Mouse (Mus musculus) heart, postnatal 0 days (tissue): ENCODE results near the gene St3gal4. TPM values are rescaled to one million over a fixed set of nuclear protein-coding genes. Genes with fewer than 3 reads are reported as not detected.

Experiments used
- ATAC-seq: fragments of 200-750 bp; cut with Nextera tagmentation; 2 replicates; pipeline ENCODE4 v1.8.0; 2017; ENCODE audit warnings: low read depth, moderate number of reproducible peaks, moderate library complexity; ENCODE audit not compliant: insufficient read depth
- DNase-seq: peaks from one replicate; pipeline ENCODE4 v3.0.0-alpha.2; 2016; ENCODE audit warnings: low spot score
- H3K27ac ChIP-seq: fragments of 300-500 bp; sonication (generic); 2 replicates; pipeline ENCODE4 v1.5.1; 2014; ENCODE audit warnings: low read depth, mild to moderate bottlenecking
- H3K27me3 ChIP-seq: fragments of 300-500 bp; sonication (generic); 2 replicates; pipeline ENCODE4 v1.6.1; 2014; ENCODE audit warnings: low read length, mixed read lengths; ENCODE audit not compliant: control insufficient read depth, insufficient read depth
- H3K36me3 ChIP-seq: fragments of 300-500 bp; sonication (generic); replicated peaks from 2 replicates; pipeline ENCODE4 v1.6.1; 2014; ENCODE audit warnings: low read length, mixed read lengths; ENCODE audit not compliant: control insufficient read depth, insufficient read depth
- H3K4me1 ChIP-seq: fragments of 300-500 bp; sonication (generic); 2 replicates; pipeline ENCODE4 v1.6.1; 2014; ENCODE audit warnings: antibody characterized with exemption; ENCODE audit not compliant: control insufficient read depth, insufficient read depth
- H3K4me2 ChIP-seq: fragments of 300-500 bp; sonication (generic); 2 replicates; pipeline ENCODE4 v1.6.1; 2014; ENCODE audit warnings: low read depth, mild to moderate bottlenecking, low read length, moderate library complexity
- H3K4me3 ChIP-seq: fragments of 300-500 bp; sonication (generic); 2 replicates; pipeline ENCODE4 v1.5.1; 2014; ENCODE audit warnings: low read depth, low read length
- H3K9ac ChIP-seq: fragments of 300-500 bp; sonication (generic); replicated peaks from 2 replicates; pipeline ENCODE4 v1.6.1; 2014; ENCODE audit warnings: low read depth, low read length, mixed read lengths
- H3K9me3 ChIP-seq: fragments of 300-500 bp; sonication (generic); replicated peaks from 2 replicates; pipeline ENCODE4 v1.6.1; 2016; ENCODE audit warnings: low read length; ENCODE audit not compliant: control insufficient read depth
- CTCF ChIP-seq: IDR thresholded peaks from 2 replicates; pipeline ENCODE4 v1.5.1; 2016; ENCODE audit warnings: antibody characterized with exemption, control low read depth, low read depth
- EP300 ChIP-seq: IDR thresholded peaks from 2 replicates; pipeline ENCODE4 v1.6.1; 2016; ENCODE audit warnings: antibody characterized with exemption, low read depth
- WGBS: fragments of 180-500 bp; shearing (Covaris S2); extraction: QIAGEN DNeasy Blood & Tissue Kit; methylation state at CpG from one replicate; pipeline ENCODE4 v1.1.7; 2014; 5-methylcytosine and 5-hydroxymethylcytosine counted together
- polyA plus RNA-seq: library from polyadenylated mRNA; unstranded; fragments of >200 nt; fragmentation: Nextera tagmentation; extraction: Ambion mirVana; gene quantifications from 2 replicates; pipeline ENCODE4 v1.2.1, GENCODE M21; 2015
- total RNA-seq: library from RNA; depleted of rRNA; stranded (reverse); fragments of >200 nt; gene quantifications from 2 replicates; pipeline ENCODE4 v1.2.3, GENCODE M21; 2014; ENCODE audit warnings: low replicate concordance

The St3gal4 gene
- total and polyA plus RNA-seq, 2 experiments from 2014 or later = 25.2 to 37.6 TPM

GRCm38 (mm10) chr9:35128564-35128963, 9.5 kb upstream of the St3gal4 start:
- no peak for DNase-seq
- 72% methylated on average over 3 of the region's 3 CpGs for WGBS
- TF ChIP-seq CTCF = no peak
- no peak for TF ChIP-seq EP300
- Histone ChIP-seq H3K4me1 (peaks cover 17% of the 10 kb centered on the region), H3K9me3 (no peaks in the 10 kb centered on the region), H3K4me2 (no peak overlapping the region), H3K27me3 (no peaks in the 10 kb centered on the region), H3K4me3 (no peak overlapping the region), H3K36me3 (peaks cover 22% of the 10 kb centered on the region), H3K27ac (peak overlapping the region; percentile 32), H3K9ac (no peak overlapping the region)
- no peak for ATAC-seq

DNA sequence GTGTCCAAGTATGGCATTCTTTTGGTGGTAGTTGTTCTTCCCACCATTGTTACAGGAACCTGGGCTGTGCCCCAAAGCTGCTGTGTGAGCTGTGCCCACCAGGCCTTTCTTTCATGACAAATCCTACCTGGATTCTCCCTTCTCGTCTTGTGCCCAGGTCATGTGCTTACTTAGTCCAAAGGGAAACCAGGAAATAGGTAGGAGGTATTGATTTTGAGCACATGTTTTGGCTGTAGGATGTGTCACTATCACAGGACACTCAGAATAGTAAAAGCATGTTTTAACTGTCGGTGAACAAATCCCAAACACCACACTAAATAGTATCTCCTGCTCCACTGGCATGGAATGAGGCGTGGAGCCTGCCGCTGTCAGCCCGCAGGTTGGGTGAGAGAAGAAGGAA, 8.5 kb upstream of the St3gal4 start:
- 86% methylated on average over 5 of the region's 5 CpGs for WGBS
- Histone ChIP-seq H3K4me2 (no peak overlapping the region), H3K4me1 (peaks cover 20% of the 10 kb centered on the region), H3K27me3 (no peaks in the 10 kb centered on the region), H3K36me3 (peaks cover 24% of the 10 kb centered on the region), H3K4me3 (no peak overlapping the region), H3K9ac (no peak overlapping the region), H3K27ac (0 out of 2 replicates have a peak overlapping the region, but pooled peaks have one; percentile 14), H3K9me3 (no peaks in the 10 kb centered on the region)
- ATAC-seq = no peak
- DNase-seq = no peak
- TF ChIP-seq CTCF = no peak
- TF ChIP-seq EP300 = no peak

GRCm38 (mm10) chr9:35127147-35127546, 8.1 kb upstream of the St3gal4 start:
- peaks cover 26% of the 10 kb centered on the region for H3K36me3 ChIP-seq
- H3K9ac ChIP-seq = no peak overlapping the region
- peak overlapping the region; percentile 55 for H3K27ac ChIP-seq
- peaks cover 20% of the 10 kb centered on the region for H3K4me1 ChIP-seq
- DNase-seq = peak; percentile 44
- H3K9me3 ChIP-seq = no peaks in the 10 kb centered on the region
- ATAC-seq = no peak
- H3K4me2 ChIP-seq = no peak overlapping the region
- H3K4me3 ChIP-seq = no peak overlapping the region
- 63% methylated on average over 6 of the region's 6 CpGs for WGBS
- TF ChIP-seq EP300 = 0 out of 2 replicates have a peak, but pooled peaks have one; percentile 23
- no peak for TF ChIP-seq CTCF
- H3K27me3 ChIP-seq = no peaks in the 10 kb centered on the region

GRCm38 (mm10) chr9:35124678-35124955, 5.5 kb upstream of the St3gal4 start:
- H3K36me3 ChIP-seq = peaks cover 26% of the 10 kb centered on the region
- ATAC-seq = no peak
- H3K9me3 ChIP-seq = no peaks in the 10 kb centered on the region
- 95% methylated on average over 8 of the region's 8 CpGs for WGBS
- H3K27me3 ChIP-seq = no peaks in the 10 kb centered on the region
- H3K27ac ChIP-seq = no peak overlapping the region
- H3K9ac ChIP-seq = no peak overlapping the region
- H3K4me3 ChIP-seq = no peak overlapping the region
- H3K4me2 ChIP-seq = no peak overlapping the region
- no peak for DNase-seq
- no peak for TF ChIP-seq CTCF
- TF ChIP-seq EP300 = no peak
- H3K4me1 ChIP-seq = peaks cover 25% of the 10 kb centered on the region

DNA sequence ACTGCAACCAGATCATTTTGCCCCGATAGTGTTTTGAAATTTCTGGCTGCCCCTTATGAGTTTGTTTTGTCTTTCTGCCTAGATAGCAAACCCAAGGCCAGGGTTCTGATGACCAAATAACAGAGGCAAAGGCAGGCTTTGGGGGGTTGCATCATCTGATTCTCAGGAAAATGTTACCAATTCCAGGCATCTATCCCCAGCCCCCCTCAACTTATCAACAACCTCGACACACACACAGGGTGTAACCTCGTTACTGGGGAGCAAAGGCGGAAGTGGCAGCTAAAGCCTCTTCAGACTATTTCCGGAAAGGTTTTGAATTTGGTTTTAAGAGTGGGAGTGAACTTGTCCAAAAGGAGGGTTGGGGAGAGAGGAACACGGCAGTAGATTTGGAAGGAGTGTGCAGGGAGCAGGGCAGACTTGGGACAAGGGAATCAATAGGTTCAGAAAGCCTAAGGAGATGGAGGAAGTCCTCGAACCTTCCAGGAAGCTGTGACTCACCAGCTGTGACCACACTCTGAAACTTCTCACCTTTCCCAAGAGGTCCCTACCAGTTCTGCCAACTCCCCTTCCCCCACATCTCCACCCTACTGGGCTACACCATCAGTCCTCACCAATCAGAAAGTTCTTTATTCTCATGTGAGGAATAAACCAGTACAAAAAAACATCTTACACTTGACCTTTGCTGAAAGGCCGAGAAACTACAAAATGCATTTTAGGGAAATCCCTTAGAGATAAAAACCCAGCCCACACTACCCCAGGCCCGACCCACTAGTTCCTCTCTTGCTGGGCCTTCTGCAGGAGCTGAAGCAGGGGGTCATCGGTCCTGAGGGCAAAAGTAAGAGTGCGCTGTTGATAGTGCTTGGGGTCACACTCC, 5.0 kb upstream of the St3gal4 start:
- Histone ChIP-seq H3K36me3 (peaks cover 26% of the 10 kb centered on the region), H3K27me3 (no peaks in the 10 kb centered on the region), H3K9ac (no peak overlapping the region), H3K27ac (peak overlapping the region; percentile 69), H3K4me2 (no peak overlapping the region), H3K4me3 (no peak overlapping the region), H3K9me3 (no peaks in the 10 kb centered on the region), H3K4me1 (peaks cover 21% of the 10 kb centered on the region)
- ATAC-seq (no peak), DNase-seq (no peak)
- TF ChIP-seq CTCF (no peak), EP300 (no peak)
- 49% methylated on average over 11 of the region's 11 CpGs for WGBS

DNA sequence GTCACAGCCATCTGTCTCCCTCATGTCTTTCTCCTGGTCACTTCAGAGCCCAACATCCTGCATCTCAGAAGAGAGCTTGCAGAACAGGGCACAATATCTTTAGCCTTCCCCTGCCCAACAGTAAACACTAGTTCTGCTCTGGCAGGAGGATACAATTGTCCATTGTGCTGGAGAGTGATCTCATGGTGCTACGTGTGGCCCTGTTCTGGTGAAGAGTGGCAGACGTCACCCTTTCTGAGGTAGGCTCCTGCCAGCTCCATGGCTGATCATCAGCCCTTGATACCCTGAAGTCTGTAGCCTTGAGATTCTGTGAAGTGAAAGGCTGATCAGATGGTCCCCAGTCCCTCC, 4.4 kb upstream of the St3gal4 start:
- TF ChIP-seq EP300 = no peak
- no peak for TF ChIP-seq CTCF
- Histone ChIP-seq H3K4me3 (no peak overlapping the region), H3K36me3 (peaks cover 23% of the 10 kb centered on the region), H3K9me3 (no peaks in the 10 kb centered on the region), H3K9ac (no peak overlapping the region), H3K27ac (peak overlapping the region; percentile 69), H3K27me3 (no peaks in the 10 kb centered on the region), H3K4me2 (no peak overlapping the region), H3K4me1 (peaks cover 19% of the 10 kb centered on the region)
- DNase-seq = no peak
- 55% methylated on average over 2 of the region's 2 CpGs for WGBS
- no peak; the same call in 1 of the 2 replicates for ATAC-seq
